Mouse (Mus musculus): ENCODE measurements at regions not wholly inside any gene's neighbourhood (a gene's known extent, or its start where the extent isn't known, plus 50 kb on each side); places are given as distances from the start of the nearest gene placed in this dataset.

DNA sequence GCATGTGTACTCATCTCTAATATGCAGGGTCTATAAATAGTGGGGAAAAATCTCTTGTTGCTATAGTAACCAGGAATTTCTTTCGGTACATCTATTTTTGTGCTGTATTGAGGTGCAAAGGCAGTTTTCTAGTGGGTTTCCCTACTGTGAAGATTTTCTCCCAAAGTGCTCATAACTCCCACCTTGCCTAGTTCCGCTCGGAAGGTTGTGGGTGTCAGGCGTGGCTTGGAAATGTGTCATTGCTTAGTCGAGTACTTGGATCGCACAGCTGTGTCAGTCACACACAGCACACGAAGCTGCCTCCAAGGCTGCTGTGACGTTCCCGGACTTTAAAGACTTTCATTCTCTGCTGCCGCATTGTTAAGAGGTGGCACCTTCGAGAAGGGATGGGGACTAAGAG, 450.4 kb upstream of the BB014433 start:
- intact Hi-C loops (cut with DNase I; ENCODE audit: low total_unique reads): no loop called here

DNA sequence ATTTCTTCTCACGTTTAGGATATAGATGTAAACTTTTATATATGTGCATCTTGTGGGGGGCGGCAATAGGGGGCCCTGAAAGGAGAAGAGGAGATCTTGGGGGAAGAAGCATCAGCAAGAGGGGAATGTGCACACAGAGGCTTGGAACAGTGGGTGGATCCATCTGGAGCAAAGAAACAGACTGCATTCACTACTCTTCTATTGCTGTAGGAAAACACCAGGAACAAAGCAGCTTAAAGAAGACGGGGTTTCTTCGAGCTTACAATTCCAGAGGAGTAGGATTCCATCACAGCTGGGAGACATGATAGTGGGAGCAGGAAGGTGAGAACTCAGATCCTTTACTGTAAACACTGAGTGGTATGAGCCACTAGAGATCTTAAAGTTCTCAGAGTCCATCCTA, 444.9 kb upstream of the BB014433 start:
- intact Hi-C loops (cut with DNase I; ENCODE audit: low total_unique reads): no loop called here
- no peak for DNase-seq

More for the DNA sequence above, 450.4 kb upstream of the BB014433 start:
- no peak for DNase-seq

DNA sequence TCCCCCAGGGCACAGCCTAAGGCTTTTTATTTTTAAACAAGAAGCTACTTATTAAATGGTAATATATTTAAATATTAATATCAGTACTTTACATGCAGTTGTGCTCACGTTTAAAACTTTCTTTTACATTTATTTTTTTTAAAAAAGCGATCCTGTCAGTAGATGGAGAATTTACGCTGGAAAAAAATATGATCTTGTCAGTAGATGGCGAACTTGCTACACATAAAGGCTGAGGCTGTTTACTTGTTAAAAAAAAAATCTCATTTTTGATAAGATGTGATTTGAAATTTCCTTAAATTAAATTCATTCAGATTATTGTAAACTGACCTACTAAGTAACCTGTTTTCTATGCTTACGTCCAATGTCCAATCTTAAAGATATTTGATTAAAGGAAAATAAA, 441.7 kb upstream of the BB014433 start:
- intact Hi-C loops (cut with DNase I; ENCODE audit: low total_unique reads): no loop called here
- no peak for DNase-seq

DNA sequence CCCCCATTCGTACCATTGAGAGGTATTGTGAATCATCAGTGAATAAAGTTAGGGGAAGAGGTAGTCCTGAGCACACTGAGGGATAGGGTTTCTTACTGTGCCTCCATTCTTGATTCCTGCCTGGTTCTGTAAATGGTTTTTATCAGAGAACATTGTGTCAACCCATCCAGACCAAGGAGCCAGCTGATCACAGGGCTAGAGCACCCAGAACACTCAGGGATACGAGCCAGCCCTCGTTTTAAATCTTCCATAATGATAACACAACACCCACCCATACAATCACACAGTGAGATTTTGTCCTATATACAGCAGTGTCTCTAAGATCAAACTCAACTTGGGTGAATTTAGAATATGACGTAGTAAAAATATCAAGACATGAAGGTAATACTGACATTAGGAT, 424.7 kb upstream of the BB014433 start:
- intact Hi-C loops (cut with DNase I; ENCODE audit: low total_unique reads): no loop called here
- DNase-seq: no peak

DNA sequence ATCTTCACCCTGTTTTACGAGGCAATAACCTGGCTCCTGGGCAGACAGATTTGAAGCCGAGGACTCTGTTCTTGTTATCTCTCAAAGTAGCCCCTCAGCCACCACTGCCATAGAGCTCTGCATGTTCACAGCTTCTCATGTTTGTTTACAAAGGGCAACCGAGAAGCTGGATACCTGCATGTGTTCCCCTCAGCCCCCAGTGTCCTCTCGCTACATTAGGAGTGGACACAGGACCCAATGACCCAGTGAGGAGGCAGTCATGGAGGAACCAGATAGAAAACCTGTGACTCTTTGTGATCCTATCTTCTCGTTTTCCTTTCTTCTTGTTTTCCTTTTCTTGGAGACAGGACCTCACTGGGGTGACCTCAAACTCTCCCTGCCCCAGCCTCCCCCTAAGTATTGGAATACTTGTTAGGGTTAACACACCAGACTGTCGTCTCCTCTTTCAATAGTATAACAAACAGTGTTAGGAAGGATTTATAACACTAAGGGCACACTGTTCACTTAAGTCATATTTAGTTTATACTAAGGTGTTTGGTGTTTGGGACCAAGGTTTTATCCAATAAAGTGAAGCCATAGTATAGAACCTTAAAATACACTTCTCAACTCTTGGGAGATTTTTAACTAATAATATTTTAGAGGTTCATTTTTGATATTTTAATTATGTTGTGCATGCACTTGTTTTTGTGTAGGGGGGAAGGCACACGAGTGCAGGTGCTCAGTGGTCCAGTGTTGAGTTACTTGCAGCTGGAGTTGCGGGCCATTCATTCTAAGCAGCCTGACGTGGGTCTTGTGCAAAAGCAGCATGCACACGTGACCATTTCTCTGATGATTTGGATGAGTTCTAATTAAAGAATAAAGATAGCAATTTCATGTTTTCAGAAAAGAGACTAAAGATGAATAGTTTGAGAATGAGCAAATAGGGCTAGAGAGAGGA, 422.9 kb upstream of the BB014433 start:
- DNase-seq: no peak
- intact Hi-C loops (cut with DNase I; ENCODE audit: low total_unique reads): no loop called here

DNA sequence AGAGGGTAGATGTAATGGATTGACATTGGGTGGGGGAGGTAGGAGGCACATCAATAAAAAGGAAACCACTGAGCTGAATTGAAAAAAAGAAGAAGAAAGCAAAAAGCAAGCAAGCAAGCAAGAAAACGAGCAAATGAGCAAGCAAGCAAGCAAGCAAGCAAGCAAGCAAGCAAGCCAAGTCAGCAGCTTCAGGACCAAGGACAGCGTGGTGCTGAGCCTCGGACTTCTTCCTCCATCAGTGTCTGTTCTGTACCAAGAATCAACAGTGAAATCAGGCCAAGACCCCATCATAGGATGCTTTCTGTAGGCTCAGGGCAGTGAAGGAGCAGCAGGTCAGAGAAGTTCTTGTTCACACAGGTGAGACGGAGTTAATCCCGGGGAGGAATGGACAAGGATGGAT, 392.7 kb upstream of the BB014433 start:
- intact Hi-C loops (cut with DNase I; ENCODE audit: low total_unique reads): no loop called here
- DNase-seq: peak; percentile 5

DNA sequence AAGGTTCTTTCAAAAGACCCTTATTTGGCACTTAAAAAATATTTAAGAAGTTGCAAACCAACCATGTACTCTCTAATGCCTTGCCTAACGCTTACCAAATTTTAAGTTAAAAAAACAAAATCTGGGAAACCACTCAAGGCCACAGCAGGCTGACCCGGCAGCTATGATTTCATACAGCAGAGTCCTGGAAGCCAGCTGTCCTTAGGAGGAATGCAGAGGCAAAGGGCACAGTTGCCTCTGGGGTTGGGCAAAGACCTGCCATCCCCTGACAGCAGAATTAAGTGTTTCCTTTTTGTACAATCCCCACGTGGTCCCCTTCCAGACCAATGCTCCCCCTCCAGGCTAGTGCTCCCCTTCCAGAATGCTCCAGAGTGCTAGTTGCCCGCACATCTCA, 348.8 kb upstream of the BB014433 start:
- intact Hi-C loops (cut with DNase I; ENCODE audit: low total_unique reads): no loop called here
- no peak for DNase-seq

DNA sequence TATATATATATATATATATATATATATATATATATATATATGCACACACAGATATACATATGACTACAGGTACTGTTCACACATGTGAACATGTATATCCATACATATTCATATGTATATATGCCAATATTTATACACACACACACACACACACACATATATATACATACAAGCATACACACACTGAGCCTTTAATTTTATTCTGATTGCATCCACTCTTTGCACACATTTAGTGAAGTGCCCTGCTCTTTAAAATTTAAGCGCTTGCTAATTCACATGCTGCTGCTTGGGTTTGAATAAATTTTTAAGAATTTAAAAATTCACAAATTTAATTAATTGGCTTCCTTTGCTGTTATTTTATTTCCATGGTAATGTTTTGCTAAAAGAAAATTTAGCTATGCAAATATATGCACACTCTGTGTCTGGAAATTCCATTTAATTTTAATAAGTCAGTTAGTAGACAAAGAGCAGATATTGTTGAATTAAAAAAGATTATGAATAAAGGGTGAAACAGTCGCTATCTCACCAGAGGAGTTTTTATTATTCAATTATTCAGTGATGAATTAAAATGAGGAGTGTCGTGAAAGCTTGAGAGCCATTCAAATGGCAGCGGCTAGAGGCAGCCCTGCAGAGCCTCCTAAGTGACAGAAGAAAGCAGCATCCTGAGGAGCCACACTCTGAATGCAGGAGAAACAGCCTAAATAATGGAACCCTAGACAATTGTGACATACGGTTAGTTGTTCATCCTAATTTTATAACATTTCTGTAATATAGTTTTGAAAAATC, 348.3 kb upstream of the BB014433 start:
- DNase-seq: no peak
- intact Hi-C loops (cut with DNase I; ENCODE audit: low total_unique reads): no loop called here

DNA sequence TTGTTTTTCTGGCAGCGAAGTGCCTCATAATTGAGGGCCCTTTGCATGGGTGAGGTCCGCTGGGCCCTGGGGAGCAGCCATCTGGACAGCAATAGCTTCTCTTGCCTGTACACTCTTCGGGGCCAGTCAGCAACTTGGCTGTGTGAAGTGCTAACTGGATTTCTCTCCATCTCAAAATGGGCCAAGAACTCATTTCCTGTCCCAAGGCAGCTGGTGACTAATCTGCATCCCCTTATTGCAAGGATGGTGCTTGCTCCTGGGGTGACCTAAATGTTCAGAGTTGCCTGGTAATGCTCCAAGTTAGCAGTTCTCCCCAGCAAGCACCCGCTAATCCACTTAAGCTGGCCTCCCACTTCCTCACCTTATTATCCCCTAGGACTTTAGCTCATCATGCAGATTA, 346.2 kb upstream of the BB014433 start:
- intact Hi-C loops (cut with DNase I; ENCODE audit: low total_unique reads): no loop called here

DNA sequence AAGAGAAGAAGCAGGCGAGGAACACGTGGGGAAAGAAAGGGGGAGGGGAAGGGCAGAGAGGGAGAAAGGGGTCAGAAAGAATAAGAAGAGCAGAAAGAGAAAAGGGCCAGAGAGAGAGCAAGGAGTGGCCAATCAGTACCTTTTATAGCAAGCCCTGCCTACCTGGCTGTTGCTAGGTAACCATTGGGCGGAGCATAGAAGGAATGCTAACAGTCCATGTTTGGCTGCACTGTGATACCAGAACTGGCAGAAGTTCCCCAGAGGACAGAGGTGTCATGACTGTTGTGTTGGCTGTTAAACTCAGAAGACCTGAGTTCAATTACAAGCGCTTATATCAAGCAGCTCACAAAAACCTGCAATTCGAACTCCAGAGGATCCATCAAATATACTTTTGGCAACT, 342.9 kb upstream of the BB014433 start:
- intact Hi-C loops (cut with DNase I; ENCODE audit: low total_unique reads): no loop called here

More for the DNA sequence above, 346.2 kb upstream of the BB014433 start:
- DNase-seq: peak; percentile 25

DNA sequence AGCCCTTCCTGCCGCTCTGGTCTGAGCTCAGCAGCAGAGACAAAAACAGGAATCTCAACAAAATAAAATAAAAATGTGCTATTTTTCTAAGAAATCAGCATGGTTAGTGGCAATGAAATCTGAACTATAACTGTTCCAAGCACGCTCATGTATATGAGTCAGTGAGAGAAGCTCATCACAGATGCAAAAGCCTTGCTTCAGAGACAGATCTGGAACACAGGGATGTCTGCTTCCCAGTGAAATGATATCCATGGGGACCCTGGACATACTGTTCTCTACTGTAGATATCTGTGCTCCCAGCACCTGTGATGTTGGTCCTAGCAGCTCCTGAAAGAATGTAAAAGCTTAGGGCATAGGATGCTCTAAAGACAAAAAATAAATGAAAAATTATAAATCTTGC, 321.2 kb upstream of the BB014433 start:
- intact Hi-C loops (cut with DNase I; ENCODE audit: low total_unique reads): no loop called here
- no peak for DNase-seq

More for the DNA sequence above, 342.9 kb upstream of the BB014433 start:
- no peak for DNase-seq

DNA sequence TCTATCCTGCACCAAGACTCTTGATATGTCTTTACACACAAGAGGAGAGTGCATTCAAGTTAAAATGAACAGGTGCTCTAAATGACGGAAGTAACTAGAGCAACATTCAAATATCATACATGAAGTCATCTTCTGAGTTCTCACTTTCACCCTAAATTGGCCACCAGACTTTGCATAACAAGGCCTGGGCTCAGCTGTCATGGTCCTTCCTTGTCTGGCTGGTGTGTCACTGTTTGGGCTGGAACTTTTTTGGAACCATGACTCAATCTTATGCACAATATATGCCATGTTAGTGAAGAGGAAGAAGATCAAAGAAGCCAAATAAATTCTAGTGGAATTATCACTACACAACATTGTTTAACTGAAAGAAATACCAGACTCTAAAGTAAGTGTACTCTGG, 318.7 kb upstream of the BB014433 start:
- intact Hi-C loops (cut with DNase I; ENCODE audit: low total_unique reads): no loop called here
- no peak for DNase-seq

DNA sequence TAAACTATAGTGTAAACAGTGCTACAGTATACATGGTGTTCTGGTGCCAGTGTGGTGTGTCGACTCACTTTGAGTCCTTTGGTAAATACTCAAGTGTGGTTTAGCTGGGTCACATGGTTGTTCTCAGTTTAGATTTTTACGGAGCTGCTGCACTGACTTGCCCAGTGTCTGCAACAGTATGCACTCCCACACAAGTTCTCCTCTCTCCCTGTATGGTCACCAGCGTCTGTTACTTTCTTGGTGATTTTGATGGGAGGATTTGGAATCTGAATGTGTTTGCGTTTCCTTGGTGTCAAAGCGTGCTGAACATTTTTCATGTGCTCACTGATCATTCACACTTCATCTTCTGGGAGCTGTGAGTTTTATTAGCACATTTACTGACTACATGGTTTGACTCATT, 298.3 kb upstream of the BB014433 start:
- intact Hi-C loops (cut with DNase I; ENCODE audit: low total_unique reads): no loop called here
- no peak for DNase-seq

DNA sequence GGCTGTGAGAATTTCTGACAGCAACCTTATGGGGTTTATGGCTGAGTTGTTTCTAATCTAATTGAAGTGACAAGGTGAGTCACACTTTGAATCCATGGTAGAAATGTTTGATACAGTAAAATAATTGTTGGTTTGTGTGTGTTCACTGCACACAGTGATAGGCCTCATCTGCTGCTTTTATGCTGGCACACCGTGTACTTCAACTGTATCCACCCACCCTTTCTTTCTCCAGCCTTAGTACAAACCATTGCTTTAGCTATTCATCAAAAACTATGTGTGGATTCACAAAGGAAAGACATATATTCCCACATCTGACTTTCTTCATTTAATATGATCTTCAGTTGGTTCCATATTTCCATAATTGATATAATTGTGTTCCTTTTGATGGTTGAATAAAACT, 297.7 kb upstream of the BB014433 start:
- intact Hi-C loops (cut with DNase I; ENCODE audit: low total_unique reads): no loop called here

DNA sequence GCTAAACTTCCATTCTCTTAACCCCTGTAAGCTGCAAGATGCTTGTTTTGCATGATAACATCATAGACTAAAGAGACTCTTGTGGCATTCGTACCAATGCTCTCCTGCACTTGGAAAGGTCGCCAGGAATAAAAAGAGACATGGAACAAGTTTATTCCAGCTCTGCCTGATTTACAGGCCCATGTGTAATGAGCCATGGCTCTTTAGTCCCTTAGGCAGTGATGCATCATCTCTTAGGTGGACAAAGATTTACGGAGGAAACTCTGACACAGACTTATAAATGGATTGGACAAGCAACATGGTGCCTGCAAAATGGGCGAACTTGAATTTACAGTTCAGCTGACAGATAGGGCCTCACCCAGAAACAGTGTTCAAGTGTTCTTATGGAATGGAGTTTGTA, 288.7 kb upstream of the BB014433 start:
- intact Hi-C loops (cut with DNase I; ENCODE audit: low total_unique reads): no loop called here
- DNase-seq: no peak

More for the DNA sequence above, 297.7 kb upstream of the BB014433 start:
- DNase-seq: no peak

DNA sequence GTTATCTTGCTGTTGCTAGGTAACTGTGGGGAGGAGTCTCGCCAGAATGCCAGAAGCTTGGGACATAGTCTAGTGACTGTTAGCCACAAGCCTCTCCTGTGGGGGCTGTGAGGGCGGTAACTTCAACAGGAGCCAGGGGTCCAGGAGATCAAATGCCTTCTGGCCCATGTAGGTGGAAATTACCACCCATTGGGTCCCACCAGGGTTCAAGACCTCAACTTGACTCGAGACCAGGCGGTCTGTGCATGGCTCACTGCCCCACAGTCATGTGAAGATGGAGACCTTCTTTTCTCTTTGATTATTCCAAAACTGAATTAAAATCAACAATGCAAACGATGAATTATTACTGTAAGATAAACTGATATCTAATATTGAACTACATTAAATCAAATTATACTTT, 281.4 kb upstream of the BB014433 start:
- intact Hi-C loops (cut with DNase I; ENCODE audit: low total_unique reads): no loop called here

DNA sequence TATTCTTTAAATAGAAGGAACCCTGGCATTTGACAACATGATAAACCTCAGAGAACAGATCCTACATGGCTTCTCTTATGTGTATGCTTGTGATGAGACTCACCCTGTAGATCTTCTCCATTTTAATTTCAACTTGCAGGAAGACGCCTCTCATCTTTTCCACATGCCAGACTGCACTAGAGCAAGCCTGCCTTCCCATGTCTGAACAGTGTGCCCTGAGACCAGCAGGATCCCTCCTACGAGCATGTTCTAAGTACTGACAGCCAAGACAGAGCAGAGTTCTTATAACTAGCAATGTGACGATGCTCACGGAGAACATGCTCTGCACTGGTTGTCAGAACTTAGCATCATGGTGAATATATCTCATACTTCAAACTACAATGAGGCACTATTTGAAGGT, 277.5 kb upstream of the BB014433 start:
- no peak for DNase-seq
- intact Hi-C loops (cut with DNase I; ENCODE audit: low total_unique reads): no loop called here

More for the DNA sequence above, 281.4 kb upstream of the BB014433 start:
- no peak for DNase-seq

DNA sequence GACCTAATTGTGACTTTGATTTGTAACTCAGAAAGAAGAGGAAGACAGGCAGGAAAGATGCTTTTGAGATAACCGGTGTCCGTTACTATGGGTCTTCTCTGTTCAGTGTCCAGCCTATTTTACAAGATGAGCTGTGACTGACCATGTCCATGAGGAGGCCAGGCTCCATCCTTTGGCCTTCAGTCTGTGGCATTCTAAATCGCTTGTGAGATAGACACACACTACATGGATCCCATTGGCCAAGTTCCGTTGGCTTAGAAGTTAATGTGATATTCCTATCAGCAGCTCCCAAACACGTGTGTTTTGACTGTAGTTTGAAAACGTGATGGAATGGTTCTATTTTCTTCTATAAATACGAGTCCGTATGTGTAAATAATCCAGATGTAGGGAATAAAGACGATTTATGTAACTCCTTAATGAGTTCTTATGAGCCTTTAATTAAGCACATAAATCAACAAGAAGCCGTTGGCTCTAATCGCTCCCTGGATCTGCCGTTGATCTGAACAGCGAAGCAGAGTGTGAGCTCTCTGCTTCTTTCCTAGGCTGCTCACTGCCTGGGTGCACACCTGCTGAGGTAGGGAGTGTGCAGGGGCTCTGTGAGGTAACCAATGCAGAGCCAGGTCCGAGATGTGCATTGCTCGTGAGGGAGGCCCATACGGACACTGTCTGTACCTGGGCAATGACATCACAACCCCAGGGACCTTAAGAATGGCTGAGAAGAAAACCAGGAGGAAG, 272.4 kb upstream of the BB014433 start:
- DNase-seq: no peak
- intact Hi-C loops (cut with DNase I; ENCODE audit: low total_unique reads): no loop called here

DNA sequence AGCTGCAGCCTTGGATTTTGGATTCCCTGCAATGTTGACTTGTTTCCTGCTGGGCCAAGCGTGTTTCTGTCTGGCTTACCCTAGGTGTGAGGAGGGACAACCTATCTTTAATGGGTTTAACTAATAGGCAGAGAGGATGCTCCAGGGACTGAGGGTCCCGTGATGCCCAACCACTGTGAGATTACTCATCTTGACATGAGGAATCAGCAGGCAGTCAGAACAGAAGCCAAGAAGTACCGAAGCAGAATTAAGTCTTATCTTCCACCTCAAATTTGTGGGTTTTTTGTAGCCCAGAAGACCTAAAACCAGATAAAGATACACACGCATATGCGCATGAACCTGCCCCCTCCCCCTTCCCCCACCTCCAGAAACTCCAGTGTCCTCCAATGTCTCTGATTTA, 267.6 kb upstream of the BB014433 start:
- DNase-seq: no peak
- intact Hi-C loops (cut with DNase I; ENCODE audit: low total_unique reads): no loop called here

DNA sequence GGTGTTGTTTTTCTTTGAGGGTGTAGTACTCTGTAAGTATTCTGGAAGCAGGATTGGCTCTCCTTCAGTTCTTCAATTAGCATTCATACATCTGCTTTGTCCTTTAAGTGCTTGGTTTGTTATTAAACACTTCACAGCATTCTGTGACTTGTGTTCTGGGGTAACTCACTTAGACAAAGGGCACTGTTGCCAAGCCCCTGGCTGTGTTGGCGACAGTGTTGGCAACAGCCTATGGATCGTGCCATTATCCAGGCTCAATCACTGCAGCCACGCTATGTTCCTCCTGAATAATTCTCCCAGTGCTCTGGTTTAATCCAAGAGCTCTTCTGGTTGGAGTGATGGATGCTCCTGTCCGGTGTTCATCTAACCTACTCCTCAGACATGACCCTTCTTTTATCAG, 265.6 kb upstream of the BB014433 start:
- no peak for DNase-seq

More for the DNA sequence above, 265.6 kb upstream of the BB014433 start:
- intact Hi-C loops (cut with DNase I; ENCODE audit: low total_unique reads): no loop called here

Data from gastrocnemius, postnatal 14 days (tissue).